Mouse (Mus musculus): ENCODE data around the gene Snx30. TPM values are rescaled to one million over a fixed set of nuclear protein-coding genes. Genes with fewer than 3 reads are reported as not detected.

Snx30 gene
- polyA plus RNA-seq (2016; fragmentation: Nextera tagmentation; extraction: Ambion mirVana): 12.1 and 13.4 TPM in 2 replicates

DNA sequence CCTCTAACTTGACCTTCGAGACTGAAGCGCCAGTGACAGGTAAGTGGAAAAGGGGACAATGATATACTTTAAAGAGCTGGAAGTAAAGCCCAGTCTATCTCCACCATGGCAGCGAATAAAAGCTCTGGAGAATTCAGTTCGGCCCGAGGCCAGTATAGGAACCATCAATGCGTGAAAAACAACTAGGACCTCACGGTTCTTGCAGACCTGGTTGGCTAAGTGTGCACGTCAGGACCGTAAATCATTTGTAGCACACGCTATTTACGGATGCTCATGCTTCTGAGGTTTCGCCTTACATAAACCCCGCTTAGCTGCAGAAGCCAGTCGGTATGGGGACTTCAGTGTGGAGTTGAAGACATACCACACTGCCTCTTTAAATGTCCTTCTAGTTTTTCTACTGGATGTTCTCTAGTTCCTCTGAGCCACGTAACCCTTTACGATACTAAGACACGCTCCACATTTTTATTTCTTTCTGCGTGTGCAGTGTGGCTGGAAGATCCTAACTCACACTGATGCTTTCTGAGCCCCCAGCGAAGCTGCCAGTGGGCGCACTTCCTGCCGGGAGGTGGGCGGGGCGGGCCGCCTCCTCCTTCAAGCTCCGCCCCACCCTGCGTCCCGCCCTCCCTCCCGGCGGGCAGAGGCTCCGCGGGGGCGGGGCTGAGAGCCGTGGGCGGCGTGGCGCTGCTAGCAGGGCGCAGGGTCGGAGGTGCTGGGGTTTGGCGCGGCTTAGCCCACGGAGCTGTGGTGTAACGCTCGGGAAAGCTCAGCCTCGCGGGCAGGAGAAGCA lies at the start of gene Snx30:
Gene Snx30, plus strand, starts transcription at position 660 of the 787 bp plus-strand sequence.
- no peaks in the 10 kb centered on the region for H3K9me3 ChIP-seq
- H3K4me2 ChIP-seq: peak within 1 kb of the TSS; percentile 97
- 0 out of 2 replicates have a peak, but pooled peaks cover 3% of the 10 kb centered on the region for H3K27me3 ChIP-seq
- 2% methylated on average over 42 of the region's 45 CpGs for WGBS
- peaks cover 22% of the 10 kb centered on the region for H3K4me1 ChIP-seq
- H3K4me3 ChIP-seq (replicated peaks): peak within 1 kb of the TSS; percentile 91
- ATAC-seq (ENCODE audit: low FRiP score): peak; percentile 96
- no peaks in the 10 kb centered on the region for H3K36me3 ChIP-seq (replicated peaks)
- peak within 1 kb of the TSS; percentile 68 for H3K27ac ChIP-seq
- peak within 1 kb of the TSS; percentile 85 for H3K9ac ChIP-seq

GRCm38 (mm10) chr4:59756332-59757082 lies 49.1 kb upstream of the Snx30 start:
- H3K27me3 ChIP-seq: no peaks in the 10 kb centered on the region
- ATAC-seq (ENCODE audit: low FRiP score): no peak
- WGBS: 89% methylated on average over 9 of the region's 9 CpGs

DNA sequence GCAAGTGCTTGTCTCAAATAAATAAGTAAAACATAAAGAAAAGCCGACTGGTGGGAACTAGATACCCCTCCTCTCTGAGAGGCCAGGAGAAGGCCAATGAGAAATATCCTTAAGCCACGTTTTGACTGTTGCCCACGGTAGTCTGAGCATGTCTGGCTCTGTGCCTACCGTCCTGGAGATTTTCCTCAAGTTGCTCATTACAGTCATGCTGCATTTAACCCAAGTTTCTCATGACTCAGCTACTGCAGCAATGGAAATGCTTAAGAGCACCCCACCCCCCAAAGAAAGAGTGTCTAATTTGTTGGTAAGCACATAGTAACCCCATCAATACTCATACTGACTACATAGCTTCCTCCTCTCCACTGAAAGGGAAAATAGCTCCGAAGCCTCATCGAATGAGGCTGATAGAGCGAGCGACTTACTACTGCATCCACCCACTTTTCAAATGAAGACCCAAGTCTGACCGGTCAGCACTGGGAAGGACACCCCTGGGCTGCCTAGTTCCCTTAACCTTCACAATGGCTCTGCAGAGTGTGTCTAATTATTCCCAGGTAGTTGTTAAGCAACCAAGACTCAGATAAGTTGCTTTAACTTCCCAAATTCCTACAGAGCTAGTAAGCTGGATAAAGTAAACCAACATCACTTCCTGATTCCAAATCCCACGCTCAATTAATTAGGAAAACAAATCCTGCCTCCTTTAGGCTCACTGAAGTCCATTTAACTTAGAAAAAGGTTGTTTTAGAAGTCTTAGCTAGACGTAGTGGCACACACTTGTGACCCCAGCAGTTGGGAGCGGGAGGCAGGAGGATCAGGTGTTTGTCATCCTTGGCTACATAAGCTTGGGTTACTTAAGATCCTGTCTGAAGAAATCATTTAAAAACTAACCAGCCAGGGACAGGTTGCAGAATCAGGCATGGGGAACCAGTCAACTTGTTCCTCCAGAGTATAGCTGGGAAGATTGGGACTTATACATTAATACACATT lies 47.9 kb upstream of the Snx30 start:
- WGBS: 81% methylated on average over 12 of the region's 12 CpGs
- H3K36me3 ChIP-seq (replicated peaks): peaks cover 2% of the 10 kb centered on the region
- no peaks in the 10 kb centered on the region for H3K4me1 ChIP-seq
- no peak overlapping the region for H3K9ac ChIP-seq
- H3K4me3 ChIP-seq (replicated peaks): no peak overlapping the region
- no peaks in the 10 kb centered on the region for H3K27me3 ChIP-seq
- no peak overlapping the region for H3K27ac ChIP-seq
- no peaks in the 10 kb centered on the region for H3K9me3 ChIP-seq
- H3K4me2 ChIP-seq: no peak overlapping the region
- no peak for ATAC-seq (ENCODE audit: low FRiP score)

More at GRCm38 (mm10) chr4:59756332-59757082, 49.1 kb upstream of the Snx30 start:
- Histone ChIP-seq H3K4me1 (no peaks in the 10 kb centered on the region), H3K9me3 (no peaks in the 10 kb centered on the region), H3K4me3 (replicated peaks) (no peak overlapping the region), H3K4me2 (no peak overlapping the region), H3K36me3 (replicated peaks) (peaks cover 11% of the 10 kb centered on the region), H3K27ac (no peak overlapping the region), H3K9ac (no peak overlapping the region)

GRCm38 (mm10) chr4:59760016-59760415 lies 45.6 kb upstream of the Snx30 start:
- H3K9me3 ChIP-seq: no peaks in the 10 kb centered on the region
- no peak overlapping the region for H3K9ac ChIP-seq
- H3K36me3 ChIP-seq (replicated peaks): no peaks in the 10 kb centered on the region
- peaks cover 2% of the 10 kb centered on the region; the same call in 1 of the 2 replicates for H3K4me1 ChIP-seq
- no peak for ATAC-seq (ENCODE audit: low FRiP score)
- WGBS: 76% methylated on average over 4 of the region's 4 CpGs
- no peak overlapping the region for H3K4me2 ChIP-seq
- no peak overlapping the region for H3K27ac ChIP-seq
- H3K4me3 ChIP-seq (replicated peaks): no peak overlapping the region
- H3K27me3 ChIP-seq: no peaks in the 10 kb centered on the region

- 64% methylated on average over 10 of the region's 10 CpGs for WGBS
- ATAC-seq (ENCODE audit: low FRiP score): no peak
- H3K4me1 ChIP-seq: peaks cover 10% of the 10 kb centered on the region
Observed at GRCm38 (mm10) chr4:59760636-59761364, 44.8 kb upstream of the Snx30 start.

DNA sequence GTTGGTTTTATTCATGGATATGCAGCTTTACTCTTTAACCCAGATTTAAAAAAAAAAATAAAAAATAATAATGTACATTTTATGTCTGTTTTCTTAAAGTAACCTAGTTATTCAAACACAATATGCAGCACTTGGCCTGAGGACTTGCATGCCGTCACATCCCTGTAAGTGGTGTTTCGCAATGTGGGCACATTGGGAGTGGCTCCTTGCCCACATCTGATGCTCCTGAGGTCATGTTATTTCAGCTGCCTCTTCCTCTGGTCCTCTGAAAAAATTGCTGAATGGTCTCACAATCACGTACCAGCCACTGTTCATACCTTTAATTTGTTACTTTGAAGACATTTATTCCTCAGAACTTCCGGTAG lies 44.3 kb upstream of the Snx30 start:
- Histone ChIP-seq H3K4me1 (peaks cover 13% of the 10 kb centered on the region), H3K27me3 (no peaks in the 10 kb centered on the region), H3K4me2 (no peak overlapping the region), H3K9me3 (no peaks in the 10 kb centered on the region), H3K27ac (no peak overlapping the region), H3K36me3 (replicated peaks) (no peaks in the 10 kb centered on the region), H3K9ac (no peak overlapping the region), H3K4me3 (replicated peaks) (no peak overlapping the region)
- no peak for ATAC-seq (ENCODE audit: low FRiP score)
- WGBS: 89% methylated on average over 4 of the region's 4 CpGs

More at GRCm38 (mm10) chr4:59760636-59761364, 44.8 kb upstream of the Snx30 start:
- Histone ChIP-seq H3K27ac (no peak overlapping the region), H3K4me3 (replicated peaks) (no peak overlapping the region), H3K36me3 (replicated peaks) (no peaks in the 10 kb centered on the region), H3K9me3 (no peaks in the 10 kb centered on the region), H3K4me2 (no peak overlapping the region), H3K9ac (no peak overlapping the region), H3K27me3 (no peaks in the 10 kb centered on the region)

DNA sequence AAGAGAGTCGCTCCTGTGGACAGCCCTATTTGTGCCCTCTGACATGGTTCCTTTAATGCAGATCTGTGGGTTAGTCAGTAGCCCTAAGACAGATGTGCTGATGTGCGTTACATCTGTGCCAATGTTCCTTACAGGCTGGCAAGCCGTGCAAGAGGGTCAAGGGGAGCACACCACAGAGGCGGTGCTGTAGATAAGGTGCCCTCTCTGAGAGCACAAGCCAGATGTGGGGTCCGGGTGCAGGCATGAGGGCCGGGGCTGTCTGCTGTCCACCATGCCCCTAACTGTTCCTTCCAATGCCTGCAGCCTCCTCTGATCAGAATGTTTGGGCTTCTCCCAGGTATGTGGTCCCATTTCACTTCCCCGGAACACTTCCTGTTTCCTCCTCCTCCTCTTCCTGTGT lies 40.7 kb upstream of the Snx30 start:
- H3K4me3 ChIP-seq (replicated peaks): no peak overlapping the region
- H3K9ac ChIP-seq: no peak overlapping the region
- H3K27ac ChIP-seq: peak overlapping the region; percentile 56; the same call in 1 of the 2 replicates
- WGBS: 86% methylated on average over 7 of the region's 7 CpGs
- H3K36me3 ChIP-seq (replicated peaks): peaks cover 4% of the 10 kb centered on the region
- H3K9me3 ChIP-seq: no peaks in the 10 kb centered on the region
- no peak overlapping the region for H3K4me2 ChIP-seq
- H3K27me3 ChIP-seq: no peaks in the 10 kb centered on the region
- ATAC-seq (ENCODE audit: low FRiP score): no peak
- peaks cover 14% of the 10 kb centered on the region for H3K4me1 ChIP-seq

DNA sequence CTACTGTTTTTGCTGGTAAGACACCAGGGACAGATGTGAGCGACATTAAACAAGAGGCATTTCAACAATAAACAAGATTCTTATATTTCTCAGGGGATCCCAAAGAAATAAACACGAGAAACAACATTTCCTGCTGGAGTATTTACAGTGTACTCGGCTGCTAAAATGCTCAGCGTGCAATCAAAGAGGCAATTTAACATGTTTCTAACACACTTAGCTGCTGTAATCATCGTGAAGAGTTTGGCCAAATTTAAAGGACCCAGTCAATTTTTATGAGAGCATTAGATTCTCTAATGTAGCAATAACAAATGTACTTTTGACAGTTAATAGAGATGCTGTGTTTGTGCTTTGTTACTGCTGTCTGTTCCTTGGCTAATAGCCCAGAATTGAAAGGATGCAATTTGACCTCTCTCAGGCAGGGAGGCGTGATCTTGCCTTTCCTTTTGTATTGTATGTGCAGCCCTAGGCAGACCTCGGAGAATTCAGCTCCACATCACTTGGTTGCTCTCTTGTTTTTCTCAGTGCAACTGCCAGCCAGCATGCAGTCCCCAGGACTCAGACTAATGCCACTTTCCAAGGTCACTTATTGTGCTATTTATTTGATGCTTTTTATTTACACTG lies 40.1 kb upstream of the Snx30 start:
- ATAC-seq (ENCODE audit: low FRiP score): peak; percentile 48; the same call in 1 of the 2 replicates
- Histone ChIP-seq H3K4me1 (peaks cover 14% of the 10 kb centered on the region), H3K4me2 (no peak overlapping the region), H3K36me3 (replicated peaks) (peaks cover 9% of the 10 kb centered on the region), H3K9ac (no peak overlapping the region), H3K27ac (peak overlapping the region; percentile 56; the same call in 1 of the 2 replicates), H3K27me3 (no peaks in the 10 kb centered on the region), H3K9me3 (no peaks in the 10 kb centered on the region), H3K4me3 (replicated peaks) (no peak overlapping the region)
- 31% methylated on average over 7 of the region's 7 CpGs for WGBS

DNA sequence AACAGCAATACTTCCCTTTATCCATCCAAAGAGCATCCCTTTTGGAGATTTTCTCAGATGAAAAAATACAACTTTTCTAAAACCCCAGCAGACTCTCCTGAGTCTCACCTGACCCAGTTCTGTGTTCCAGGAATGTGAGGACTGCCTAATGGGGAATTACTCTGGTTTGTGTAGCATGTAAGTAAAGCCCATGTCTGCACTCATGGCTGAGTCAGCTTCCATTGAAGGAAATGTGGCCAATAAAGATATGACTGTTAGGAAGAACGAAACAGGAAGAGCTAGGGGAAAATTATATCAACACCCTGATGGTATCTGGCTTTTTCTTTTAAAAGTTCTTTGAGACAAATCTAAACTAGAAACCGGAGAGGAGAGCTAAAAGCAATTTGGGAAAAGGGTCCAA lies 37.9 kb upstream of the Snx30 start:
- H3K4me3 ChIP-seq (replicated peaks): no peak overlapping the region
- no peak overlapping the region for H3K9ac ChIP-seq
- ATAC-seq (ENCODE audit: low FRiP score): no peak
- WGBS: 91% methylated on average over 2 of the region's 2 CpGs
- peaks cover 17% of the 10 kb centered on the region for H3K4me1 ChIP-seq
- no peaks in the 10 kb centered on the region for H3K9me3 ChIP-seq
- no peak overlapping the region for H3K4me2 ChIP-seq
- no peaks in the 10 kb centered on the region for H3K27me3 ChIP-seq
- H3K27ac ChIP-seq: no peak overlapping the region
- H3K36me3 ChIP-seq (replicated peaks): peaks cover 29% of the 10 kb centered on the region

GRCm38 (mm10) chr4:59772171-59772879 lies 33.3 kb upstream of the Snx30 start:
- Histone ChIP-seq H3K27ac (no peak overlapping the region), H3K4me3 (replicated peaks) (no peak overlapping the region), H3K4me2 (no peak overlapping the region), H3K4me1 (peaks cover 4% of the 10 kb centered on the region; the same call in 1 of the 2 replicates), H3K27me3 (no peaks in the 10 kb centered on the region), H3K36me3 (replicated peaks) (peaks cover 39% of the 10 kb centered on the region), H3K9me3 (no peaks in the 10 kb centered on the region), H3K9ac (no peak overlapping the region)
- WGBS: 30% methylated on average over 17 of the region's 17 CpGs
- ATAC-seq (ENCODE audit: low FRiP score): no peak
